Mouse (Mus musculus) intestine, embryonic 14.5 days (tissue): ENCODE results near the gene Rmi2. TPM values are rescaled to one million over a fixed set of nuclear protein-coding genes. Genes with fewer than 3 reads are reported as not detected.

Experiments used
- ATAC-seq: fragments of 200-750 bp; cut with Nextera tagmentation; replicated peaks from 2 replicates; pipeline ENCODE4 v1.8.0; 2017; ENCODE audit warnings: low read depth, moderate number of reproducible peaks, moderate TSS enrichment, moderate library complexity; ENCODE audit not compliant: low FRiP score, low TSS enrichment
- DNase-seq: peaks from one replicate; pipeline ENCODE4 v3.0.0-alpha.2; 2018; ENCODE audit warnings: low spot score
- H3K27ac ChIP-seq: fragments of 300-500 bp; sonication (generic); 2 replicates; pipeline ENCODE4 v1.5.1; 2014; ENCODE audit warnings: low read depth, mild to moderate bottlenecking, control low read depth
- H3K27me3 ChIP-seq: fragments of 300-500 bp; sonication (generic); replicated peaks from 2 replicates; pipeline ENCODE4 v1.6.1; 2014; ENCODE audit warnings: low read length, control low read depth; ENCODE audit not compliant: control insufficient read depth, insufficient read depth
- H3K36me3 ChIP-seq: fragments of 300-500 bp; sonication (generic); 2 replicates; pipeline ENCODE4 v1.6.1; 2014; ENCODE audit warnings: low read length, control low read depth; ENCODE audit not compliant: control insufficient read depth, insufficient read depth
- H3K4me1 ChIP-seq: fragments of 300-500 bp; sonication (generic); replicated peaks from 2 replicates; pipeline ENCODE4 v1.6.1; 2014; ENCODE audit warnings: low read length, control low read depth, mixed read lengths; ENCODE audit not compliant: control insufficient read depth, insufficient read depth
- H3K4me2 ChIP-seq: fragments of 300-500 bp; sonication (generic); 2 replicates; pipeline ENCODE4 v1.6.1; 2014; ENCODE audit warnings: low read length
- H3K4me3 ChIP-seq: fragments of 300-500 bp; sonication (generic); 2 replicates; pipeline ENCODE4 v1.5.1; 2014; ENCODE audit warnings: low read depth, low read length, control low read depth, mixed read lengths
- H3K9ac ChIP-seq: fragments of 300-500 bp; sonication (generic); 2 replicates; pipeline ENCODE4 v1.6.1; 2014; ENCODE audit warnings: mild to moderate bottlenecking, low read length
- H3K9me3 ChIP-seq: fragments of 300-500 bp; sonication (generic); 2 replicates; pipeline ENCODE4 v1.6.1; 2016; ENCODE audit warnings: low read length, control low read depth; ENCODE audit not compliant: control insufficient read depth
- WGBS: fragments of 180-500 bp; shearing (Covaris S2); extraction: QIAGEN DNeasy Blood & Tissue Kit; methylation state at CpG from one replicate; pipeline ENCODE4 v1.1.7; 2014; 5-methylcytosine and 5-hydroxymethylcytosine counted together
- polyA plus RNA-seq: library from polyadenylated mRNA; unstranded; fragments of >200 nt; fragmentation: Nextera tagmentation; extraction: Ambion mirVana; gene quantifications from 2 replicates; pipeline ENCODE4 v1.2.1, GENCODE M21; 2014

The Rmi2 gene
- polyA plus RNA-seq, 1 experiment from 2014 or later: 3.9 TPM

GRCm38 (mm10) chr16:10837250-10837649, 2.4 kb downstream of the Rmi2 start:
- ATAC-seq (no peak), DNase-seq (no peak)
- H3K9ac ChIP-seq: no peak overlapping the region
- no peaks in the 10 kb centered on the region for H3K36me3 ChIP-seq
- no peak overlapping the region for H3K4me2 ChIP-seq
- no peak overlapping the region for H3K27ac ChIP-seq
- no peak overlapping the region for H3K4me3 ChIP-seq
- WGBS: 80% methylated on average over 3 of the region's 3 CpGs
- H3K9me3 ChIP-seq: no peaks in the 10 kb centered on the region
- H3K4me1 ChIP-seq: peaks cover 18% of the 10 kb centered on the region
- H3K27me3 ChIP-seq: no peaks in the 10 kb centered on the region

- H3K4me1 ChIP-seq: peaks cover 18% of the 10 kb centered on the region
- no peaks in the 10 kb centered on the region for H3K36me3 ChIP-seq
- no peak for ATAC-seq
- peak overlapping the region; percentile 51; the same call in 1 of the 2 replicates for H3K27ac ChIP-seq
- H3K4me3 ChIP-seq: no peak overlapping the region
- WGBS: 69% methylated on average over 1 of the region's 1 CpGs
- H3K9ac ChIP-seq: no peak overlapping the region
- H3K27me3 ChIP-seq: no peaks in the 10 kb centered on the region
- H3K4me2 ChIP-seq: no peak overlapping the region
- H3K9me3 ChIP-seq: no peaks in the 10 kb centered on the region
- DNase-seq: no peak
Measured at GRCm38 (mm10) chr16:10837903-10838302, 3.0 kb downstream of the Rmi2 start.

GRCm38 (mm10) chr16:10838487-10839245, 3.8 kb downstream of the Rmi2 start:
- 52% methylated on average over 10 of the region's 10 CpGs for WGBS
- H3K4me1 ChIP-seq: peaks cover 22% of the 10 kb centered on the region

GRCm38 (mm10) chr16:10840018-10840417, 5.2 kb downstream of the Rmi2 start:
- ATAC-seq (no peak), DNase-seq (no peak)
- H3K36me3 ChIP-seq: no peaks in the 10 kb centered on the region
- no peak overlapping the region for H3K4me3 ChIP-seq
- no peak overlapping the region for H3K4me2 ChIP-seq
- H3K27ac ChIP-seq: no peak overlapping the region
- H3K9ac ChIP-seq: no peak overlapping the region
- H3K4me1 ChIP-seq: peaks cover 27% of the 10 kb centered on the region
- H3K9me3 ChIP-seq: no peaks in the 10 kb centered on the region
- 88% methylated on average over 12 of the region's 14 CpGs for WGBS
- no peaks in the 10 kb centered on the region for H3K27me3 ChIP-seq

More at GRCm38 (mm10) chr16:10838487-10839245, 3.8 kb downstream of the Rmi2 start:
- Histone ChIP-seq H3K9me3 (no peaks in the 10 kb centered on the region), H3K36me3 (no peaks in the 10 kb centered on the region), H3K9ac (no peak overlapping the region), H3K27me3 (no peaks in the 10 kb centered on the region), H3K27ac (peak overlapping the region; percentile 51), H3K4me2 (no peak overlapping the region; the same call in 1 of the 2 replicates), H3K4me3 (no peak overlapping the region)
- no peak for DNase-seq
- ATAC-seq: 0 out of 2 replicates have a peak, but pooled peaks have one; percentile 13

GRCm38 (mm10) chr16:10842282-10842855, 7.5 kb downstream of the Rmi2 start:
- Histone ChIP-seq H3K4me3 (no peak overlapping the region), H3K27ac (no peak overlapping the region), H3K9me3 (no peaks in the 10 kb centered on the region), H3K27me3 (no peaks in the 10 kb centered on the region), H3K4me1 (peaks cover 21% of the 10 kb centered on the region), H3K9ac (no peak overlapping the region), H3K4me2 (no peak overlapping the region), H3K36me3 (no peaks in the 10 kb centered on the region)
- ATAC-seq (no peak), DNase-seq (no peak)
- 70% methylated on average over 4 of the region's 4 CpGs for WGBS

GRCm38 (mm10) chr16:10843486-10844318, 8.8 kb downstream of the Rmi2 start:
- peak overlapping the region; percentile 14; the same call in 1 of the 2 replicates for H3K9ac ChIP-seq

GRCm38 (mm10) chr16:10844319-10844670, 9.4 kb downstream of the Rmi2 start:
- H3K4me2 ChIP-seq: peak overlapping the region; percentile 41
- no peaks in the 10 kb centered on the region for H3K36me3 ChIP-seq
- no peaks in the 10 kb centered on the region for H3K9me3 ChIP-seq
- no peaks in the 10 kb centered on the region for H3K27me3 ChIP-seq
- no peak overlapping the region for H3K27ac ChIP-seq
- DNase-seq (no peak), ATAC-seq (no peak)
- peaks cover 15% of the 10 kb centered on the region for H3K4me1 ChIP-seq
- WGBS: 53% methylated on average over 6 of the region's 6 CpGs
- H3K9ac ChIP-seq: no peak overlapping the region
- H3K4me3 ChIP-seq: no peak overlapping the region

More at GRCm38 (mm10) chr16:10843486-10844318, 8.8 kb downstream of the Rmi2 start:
- H3K27ac ChIP-seq: 0 out of 2 replicates have a peak overlapping the region, but pooled peaks have one; percentile 13
- WGBS: 15% methylated on average over 18 of the region's 18 CpGs
- H3K4me2 ChIP-seq: peak overlapping the region; percentile 41
- H3K27me3 ChIP-seq: no peaks in the 10 kb centered on the region
- no peaks in the 10 kb centered on the region for H3K9me3 ChIP-seq
- H3K4me3 ChIP-seq: no peak overlapping the region
- no peaks in the 10 kb centered on the region for H3K36me3 ChIP-seq
- peaks cover 11% of the 10 kb centered on the region for H3K4me1 ChIP-seq
- ATAC-seq (no peak), DNase-seq (no peak)

- Histone ChIP-seq H3K27me3 (no peaks in the 10 kb centered on the region), H3K27ac (no peak overlapping the region), H3K9me3 (no peaks in the 10 kb centered on the region), H3K4me2 (no peak overlapping the region), H3K4me3 (no peak overlapping the region), H3K4me1 (peaks cover 19% of the 10 kb centered on the region), H3K9ac (no peak overlapping the region), H3K36me3 (no peaks in the 10 kb centered on the region)
- DNase-seq (no peak), ATAC-seq (0 out of 2 replicates have a peak, but pooled peaks have one; percentile 9)
- 80% methylated on average over 6 of the region's 6 CpGs for WGBS
Measured at GRCm38 (mm10) chr16:10845952-10846351, 11.1 kb downstream of the Rmi2 start.
